Mouse (Mus musculus) brain, adult 2 months (tissue): Measurements from ENCODE around the gene Tmem243.

Source experiments
- DNase-seq: peaks from one replicate; pipeline ENCODE4 v3.0.0; 2011; ENCODE audit warnings: low read depth, low spot score

The Tmem243 gene

GRCm38 (mm10) chr5:9169328-9170005 lies 69.0 kb downstream of the Tmem243 start:
- DNase-seq: peak; percentile 54

DNA sequence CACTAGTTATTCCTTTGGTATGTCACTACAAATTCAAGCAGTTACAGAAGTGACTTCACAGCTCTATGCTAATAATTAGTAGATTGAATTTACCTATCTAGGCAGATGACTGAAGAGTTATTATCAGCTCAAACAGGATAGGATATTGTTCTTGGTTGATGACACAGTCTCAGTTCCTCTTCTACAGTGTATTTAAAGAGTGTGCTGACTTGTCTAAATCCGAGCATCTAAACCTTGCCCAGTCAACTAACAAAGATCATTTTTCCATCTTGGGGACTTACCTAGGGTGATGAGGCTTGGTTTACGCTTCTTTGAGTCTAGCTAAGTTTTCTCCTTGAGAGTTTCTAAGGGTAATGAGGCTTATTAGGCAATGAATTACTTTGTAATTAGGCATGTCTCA lies 72.8 kb downstream of the Tmem243 start:
- DNase-seq: no peak

DNA sequence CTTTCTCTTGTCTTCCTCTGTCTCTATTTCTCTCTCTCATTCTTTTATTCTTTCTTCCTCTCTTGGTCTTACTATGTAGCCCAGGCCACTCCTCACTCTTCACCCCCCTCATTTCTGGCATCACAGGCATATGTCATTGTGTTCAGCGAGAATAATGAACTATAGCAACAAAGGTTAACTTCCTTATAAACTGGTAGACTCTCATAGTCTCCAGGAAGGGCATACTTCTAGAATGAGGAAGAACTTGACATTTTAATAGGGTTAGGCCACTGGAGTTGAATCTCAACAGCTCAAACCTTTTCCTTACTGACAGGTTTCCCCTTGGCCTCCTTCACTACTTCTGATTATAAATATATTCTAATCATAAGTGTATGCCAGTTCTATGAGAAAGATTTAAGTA lies 86.0 kb downstream of the Tmem243 start:
- no peak for DNase-seq
